Mouse (Mus musculus) CH12.LX (cell line): ENCODE measurements around the gene Ppm1l. TPM values are rescaled to one million over a fixed set of nuclear protein-coding genes. Genes with fewer than 3 reads are reported as not detected.

ENCODE experiments used
- DNase-seq: peaks from one replicate; pipeline ENCODE4 v3.0.0-alpha.2; 2013; ENCODE audit errors: extremely low read depth
- H3K27ac ChIP-seq: 2 replicates; pipeline ENCODE4 v1.5.1; 2012; ENCODE audit warnings: low read depth, mild to moderate bottlenecking, control low read depth, moderate library complexity; ENCODE audit not compliant: insufficient read depth
- H3K27me3 ChIP-seq: replicated peaks from 2 replicates; pipeline ENCODE3; 2012; ENCODE audit warnings: inconsistent platforms
- H3K36me3 ChIP-seq, 2 experiments: replicated peaks in 1 of 2; 2 replicates each; pipeline versions ENCODE3 to v1.6.1; 2012; ENCODE audit warnings: inconsistent platforms in 1 of 2, low read length in 1 of 2, mild to moderate bottlenecking in 1 of 2, mixed read lengths in 1 of 2, moderate library complexity in 1 of 2; ENCODE audit not compliant: control insufficient read depth in 1 of 2, insufficient read depth in 1 of 2
- H3K4me1 ChIP-seq, 2 experiments: 2 replicates each; pipeline ENCODE4 v1.6.1; 2012; ENCODE audit warnings: inconsistent platforms in 1 of 2, moderate library complexity in 1 of 2; ENCODE audit not compliant: insufficient read depth in 2 of 2, control insufficient read depth in 1 of 2
- H3K4me2 ChIP-seq: 2 replicates; pipeline ENCODE4 v1.6.1; 2012; ENCODE audit warnings: low read depth, mild to moderate bottlenecking, control low read depth; ENCODE audit not compliant: poor library complexity, insufficient read depth, severe bottlenecking
- H3K4me3 ChIP-seq, 3 experiments: fragments of 150-350 bp in 1 of 3; sonication (generic) in 1 of 3; replicated peaks in 1 of 3; 2 replicates each; pipeline versions ENCODE3 to v1.5.1; 2011 to 2012; ENCODE audit warnings: low read depth in 2 of 3, low read length in 2 of 3, mild to moderate bottlenecking in 2 of 3, moderate library complexity in 2 of 3, control low read depth in 1 of 3, improper control_type of control experiment in 1 of 3, inconsistent platforms in 1 of 3, mixed read lengths in 1 of 3; ENCODE audit not compliant: poor library complexity in 1 of 3
- H3K79me2 ChIP-seq: replicated peaks from 2 replicates; pipeline ENCODE4 v1.6.1; 2012; ENCODE audit warnings: mild to moderate bottlenecking, moderate library complexity; ENCODE audit not compliant: control insufficient read depth, poor library complexity, insufficient read depth, severe bottlenecking; ENCODE audit errors: extremely low read depth
- H3K9ac ChIP-seq: 2 replicates; pipeline ENCODE4 v1.6.1; 2012; ENCODE audit warnings: low read depth, mild to moderate bottlenecking, control low read depth, moderate library complexity; ENCODE audit not compliant: insufficient read depth
- H3K9me3 ChIP-seq: replicated peaks from 2 replicates; pipeline ENCODE3; 2012; ENCODE audit warnings: low read length, inconsistent platforms, mixed read lengths
- BHLHE40 ChIP-seq: IDR thresholded peaks from 2 replicates; pipeline ENCODE4 v1.6.1; 2011; ENCODE audit warnings: mild to moderate bottlenecking, low read depth, low read length, improper control_type of control experiment
- CHD1 ChIP-seq: IDR thresholded peaks from 2 replicates; pipeline ENCODE4 v1.6.1; 2012; ENCODE audit warnings: low read depth, low read length, improper control_type of control experiment, inconsistent platforms
- CHD2 ChIP-seq: IDR thresholded peaks from 2 replicates; pipeline ENCODE4 v1.6.1; 2011; ENCODE audit warnings: low read length, improper control_type of control experiment
- CTCF ChIP-seq, 2 experiments: IDR thresholded peaks in 1 of 2; conservative IDR thresholded peaks in 1 of 2; 2 replicates each; pipeline ENCODE4 v1.5.1; 2011 to 2012; ENCODE audit warnings: low read depth in 2 of 2, low read length in 2 of 2, improper control_type of control experiment in 1 of 2, inconsistent platforms in 1 of 2, mild to moderate bottlenecking in 1 of 2, moderate library complexity in 1 of 2
- ETS1 ChIP-seq: conservative IDR thresholded peaks from 2 replicates; pipeline ENCODE4 v1.6.1; 2012; ENCODE audit warnings: low read depth, mild to moderate bottlenecking, inconsistent platforms, low read length, improper control_type of control experiment, moderate library complexity
- GABPA ChIP-seq: IDR thresholded peaks from 2 replicates; pipeline ENCODE4 v1.6.1; 2012; ENCODE audit warnings: low read depth, low read length, improper control_type of control experiment, inconsistent platforms; ENCODE audit not compliant: insufficient replicate concordance
- HCFC1 ChIP-seq: IDR thresholded peaks from 2 replicates; pipeline ENCODE4 v1.6.1; 2012; ENCODE audit warnings: low read depth, mild to moderate bottlenecking, inconsistent platforms, low read length, improper control_type of control experiment
- IRF4 ChIP-seq: IDR thresholded peaks from 2 replicates; pipeline ENCODE4 v1.6.1; 2014; ENCODE audit warnings: low read depth, mild to moderate bottlenecking, inconsistent platforms, low read length, improper control_type of control experiment
- JUND ChIP-seq: conservative IDR thresholded peaks from 2 replicates; pipeline ENCODE4 v1.6.1; 2011; ENCODE audit warnings: low read depth, low read length, improper control_type of control experiment
- MAFK ChIP-seq: IDR thresholded peaks from 2 replicates; pipeline ENCODE4 v1.6.1; 2011; ENCODE audit warnings: low read length, improper control_type of control experiment; ENCODE audit not compliant: insufficient replicate concordance
- MAZ ChIP-seq: IDR thresholded peaks from 2 replicates; pipeline ENCODE4 v1.6.1; 2012; ENCODE audit warnings: low read depth, mild to moderate bottlenecking, inconsistent platforms, low read length, improper control_type of control experiment, moderate library complexity
- NELFE ChIP-seq: IDR thresholded peaks from 2 replicates; pipeline ENCODE4 v1.6.1; 2011; ENCODE audit warnings: low read depth, low read length, improper control_type of control experiment
- POLR2A ChIP-seq: IDR thresholded peaks from 2 replicates; pipeline ENCODE4 v1.6.1; 2011; ENCODE audit warnings: low read depth, mild to moderate bottlenecking, improper control_type of control experiment, low read length
- SIN3A ChIP-seq: IDR thresholded peaks from 2 replicates; pipeline ENCODE4 v1.6.1; 2012; ENCODE audit warnings: low read length, improper control_type of control experiment, inconsistent platforms
- SMC3 ChIP-seq: IDR thresholded peaks from 2 replicates; pipeline ENCODE4 v1.6.1; 2011; ENCODE audit warnings: low read depth, low read length, improper control_type of control experiment
- UBTF ChIP-seq: IDR thresholded peaks from 2 replicates; pipeline ENCODE4 v1.6.1; 2012; ENCODE audit warnings: low read depth, mild to moderate bottlenecking, inconsistent platforms, low read length, improper control_type of control experiment, moderate library complexity
- USF1 ChIP-seq: IDR thresholded peaks from 2 replicates; pipeline ENCODE4 v1.6.1; 2014; ENCODE audit warnings: low read depth, mild to moderate bottlenecking, inconsistent platforms, low read length, improper control_type of control experiment
- USF2 ChIP-seq: conservative IDR thresholded peaks from 2 replicates; pipeline ENCODE4 v1.6.1; 2011; ENCODE audit warnings: low read depth, low read length, improper control_type of control experiment
- ZKSCAN1 ChIP-seq: IDR thresholded peaks from 2 replicates; pipeline ENCODE4 v1.6.1; 2012; ENCODE audit warnings: low read depth, inconsistent platforms, low read length, improper control_type of control experiment, borderline replicate concordance
- ZMIZ1 ChIP-seq: IDR thresholded peaks from 2 replicates; pipeline ENCODE4 v1.6.1; 2012; ENCODE audit warnings: low read depth, mild to moderate bottlenecking, inconsistent platforms, low read length, improper control_type of control experiment
- ZNF384 ChIP-seq: IDR thresholded peaks from 2 replicates; pipeline ENCODE4 v1.6.1; 2012; ENCODE audit warnings: low read depth, low read length, improper control_type of control experiment, inconsistent platforms
- dilution Hi-C: fragments of 300-500 bp; cut with MboI; formaldehyde crosslinking; loops from 2 replicates; pipeline ENCODE4 v1.14.3; 2020; ENCODE audit warnings: low sequenced_read_pairs; ENCODE audit not compliant: extremely low pct_unique_long_range_greater_than_20kb, extremely low pct_ligation_motif_present
- in situ Hi-C: fragments of 300-500 bp; cut with MboI; formaldehyde crosslinking; loops from 3 replicates; pipeline ENCODE4 v1.14.3; 2019; ENCODE audit warnings: low sequenced_read_pairs, low pct_ligation_motif_present, low pct_unique_long_range_greater_than_20kb, mixed read lengths
- polyA plus RNA-seq: library from polyadenylated mRNA; unstranded; fragments of >175 nt; gene quantifications from 2 replicates; pipeline ENCODE4 v1.2.1, GENCODE M21; 2012; ENCODE audit warnings: low read depth; ENCODE audit not compliant: insufficient read length
- total RNA-seq, 2 experiments: library from RNA; depleted of rRNA; stranded (reverse); fragments of 300-350 nt in 1 of 2; fragments of >200 nt in 1 of 2; gene quantifications; 2 replicates each; pipeline ENCODE4 v1.2.3; 2012 to 2014

The Ppm1l gene
- total and polyA plus RNA-seq, 3 experiments, result 0.68 to 2.4 (median 1.7) TPM

- H3K9ac ChIP-seq, result no peak overlapping the region
- no peaks in the 10 kb centered on the region for H3K27me3 ChIP-seq
- dilution Hi-C loops (no loop called here), in situ Hi-C loops (no loop called here)
- H3K4me2 ChIP-seq, result no peak overlapping the region
- no peaks in the 10 kb centered on the region for H3K36me3 ChIP-seq
- no peaks in the 10 kb centered on the region for H3K9me3 ChIP-seq
- peaks cover 0 to 3% of the 10 kb centered on the region in 2 experiments; a peak in 1 of 4 replicates for H3K4me1 ChIP-seq
- H3K27ac ChIP-seq, result no peak overlapping the region
- no peak overlapping the region for H3K4me3 ChIP-seq
- no peaks in the 10 kb centered on the region for H3K79me2 ChIP-seq
- TF ChIP-seq MAZ (no peak), ETS1 (no peak), CTCF (conservative IDR thresholded peaks at IDR 0.05 in 1 of 2, IDR thresholded peaks at IDR 0.05 in 1 of 2; ENCODE audit: low read depth in 2 of 2, low read length in 2 of 2) (no peak), ZKSCAN1 (no peak), HCFC1 (no peak)
- TF ChIP-seq, all 38 proteins: peak for 0
- no peak for DNase-seq
Observed at GRCm38 (mm10) chr3:69342247-69342921, 25.7 kb downstream of the Ppm1l start.

DNA sequence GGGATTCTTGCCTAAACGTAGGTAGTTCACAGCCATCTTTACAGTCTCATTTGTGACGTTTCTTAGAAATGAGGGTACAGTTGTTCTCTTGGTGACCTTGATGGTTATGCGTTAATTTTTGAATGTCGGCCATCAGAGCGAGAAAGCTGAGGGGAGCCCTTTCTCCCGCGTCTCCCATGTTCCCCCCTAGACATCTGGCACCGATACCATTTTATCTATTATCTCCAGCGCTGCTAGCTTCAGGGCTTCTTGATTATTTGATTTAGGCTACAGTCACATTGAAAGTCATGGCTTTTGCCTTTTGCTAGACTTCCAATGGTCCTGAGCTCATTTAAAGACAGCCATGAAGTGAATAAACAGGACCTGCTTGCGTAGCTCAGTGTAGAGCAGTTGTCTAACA lies 26.5 kb downstream of the Ppm1l start:
- no peak for TF ChIP-seq CHD2
- no peak for TF ChIP-seq HCFC1
- TF ChIP-seq SMC3, result no peak
- dilution Hi-C loops, result no loop called here

GRCm38 (mm10) chr3:69346514-69346913 lies 29.9 kb downstream of the Ppm1l start:
- Histone ChIP-seq H3K27ac (no peak overlapping the region), H3K4me3 (no peak overlapping the region), H3K27me3 (no peaks in the 10 kb centered on the region), H3K9ac (no peak overlapping the region), H3K36me3 (no peaks in the 10 kb centered on the region), H3K9me3 (no peaks in the 10 kb centered on the region), H3K4me2 (no peak overlapping the region), H3K4me1 (peaks cover 0 to 4% of the 10 kb centered on the region in 2 experiments; a peak in 2 of 4 replicates), H3K79me2 (no peaks in the 10 kb centered on the region)
- dilution Hi-C loops (no loop called here), in situ Hi-C loops (no loop called here)
- no peak for DNase-seq
- TF ChIP-seq IRF4, result no peak
- TF ChIP-seq ETS1, result no peak
- TF ChIP-seq CHD2, result no peak
- TF ChIP-seq POLR2A, result no peak
- TF ChIP-seq ZNF384, result no peak
- no peak for TF ChIP-seq GABPA
- no peak for TF ChIP-seq BHLHE40
- TF ChIP-seq USF2, result no peak
- TF ChIP-seq MAFK, result no peak
- TF ChIP-seq SMC3, result no peak
- TF ChIP-seq CHD1, result no peak
- TF ChIP-seq NELFE, result no peak
- no peak for TF ChIP-seq ZMIZ1
- no peak for TF ChIP-seq CTCF (conservative IDR thresholded peaks at IDR 0.05 in 1 of 2, IDR thresholded peaks at IDR 0.05 in 1 of 2; ENCODE audit: low read depth in 2 of 2, low read length in 2 of 2)
- no peak for TF ChIP-seq ZKSCAN1
- TF ChIP-seq USF1, result no peak
- no peak for TF ChIP-seq SIN3A
- TF ChIP-seq JUND, result no peak
- TF ChIP-seq UBTF, result no peak

More for the DNA sequence above, 26.5 kb downstream of the Ppm1l start:
- no peaks in the 10 kb centered on the region for H3K36me3 ChIP-seq
- H3K9me3 ChIP-seq, result no peaks in the 10 kb centered on the region
- DNase-seq, result no peak
- no peak overlapping the region for H3K4me2 ChIP-seq
- in situ Hi-C loops, result no loop called here
- H3K9ac ChIP-seq, result no peak overlapping the region
- no peaks in the 10 kb centered on the region for H3K27me3 ChIP-seq
- H3K79me2 ChIP-seq, result no peaks in the 10 kb centered on the region
- H3K4me3 ChIP-seq, result no peak overlapping the region
- H3K27ac ChIP-seq, result no peak overlapping the region
- H3K4me1 ChIP-seq, result peaks cover 0 to 4% of the 10 kb centered on the region in 2 experiments; a peak in 3 of 4 replicates
